Mouse (Mus musculus) heart, embryonic 11.5 days (tissue): ENCODE results near the gene Arhgef19. TPM values are rescaled to one million over a fixed set of nuclear protein-coding genes. Genes with fewer than 3 reads are reported as not detected.

ENCODE experiments used
- ATAC-seq: fragments of 200-750 bp; cut with Nextera tagmentation; replicated peaks from 2 replicates; pipeline ENCODE4 v1.8.0; 2017; ENCODE audit warnings: moderate library complexity; ENCODE audit not compliant: insufficient number of reproducible peaks, low FRiP score, low TSS enrichment
- H3K27ac ChIP-seq: fragments of 300-500 bp; sonication (generic); 2 replicates; pipeline ENCODE4 v1.5.1; 2014; ENCODE audit warnings: mild to moderate bottlenecking, low read depth, low read length
- H3K27me3 ChIP-seq: fragments of 300-500 bp; sonication (generic); 2 replicates; pipeline ENCODE4 v1.6.1; 2014; ENCODE audit warnings: mild to moderate bottlenecking, low read length, mixed read lengths; ENCODE audit not compliant: control insufficient read depth, insufficient read depth
- H3K36me3 ChIP-seq: fragments of 300-500 bp; sonication (generic); 2 replicates; pipeline ENCODE4 v1.6.1; 2014; ENCODE audit warnings: mild to moderate bottlenecking, low read length, moderate library complexity, mixed read lengths; ENCODE audit not compliant: control insufficient read depth, insufficient read depth
- H3K4me1 ChIP-seq: fragments of 300-500 bp; sonication (generic); 2 replicates; pipeline ENCODE4 v1.6.1; 2014; ENCODE audit warnings: low read length; ENCODE audit not compliant: control insufficient read depth, insufficient read depth
- H3K4me2 ChIP-seq: fragments of 300-500 bp; sonication (generic); 2 replicates; pipeline ENCODE4 v1.6.1; 2014; ENCODE audit warnings: mild to moderate bottlenecking, moderate library complexity
- H3K4me3 ChIP-seq: fragments of 300-500 bp; sonication (generic); 2 replicates; pipeline ENCODE4 v1.5.1; 2014; ENCODE audit warnings: low read depth, low read length
- H3K9ac ChIP-seq: fragments of 300-500 bp; sonication (generic); 2 replicates; pipeline ENCODE4 v1.6.1; 2014; ENCODE audit warnings: mild to moderate bottlenecking, low read depth, low read length, moderate library complexity
- H3K9me3 ChIP-seq: fragments of 300-500 bp; sonication (generic); replicated peaks from 2 replicates; pipeline ENCODE4 v1.6.1; 2016; ENCODE audit warnings: low read length; ENCODE audit not compliant: control insufficient read depth
- WGBS: fragments of 180-500 bp; shearing (Covaris S2); extraction: QIAGEN DNeasy Blood & Tissue Kit; methylation state at CpG from one replicate; pipeline ENCODE4 v1.1.7; 2014; ENCODE audit not compliant: insufficient replicate concordance; 5-methylcytosine and 5-hydroxymethylcytosine counted together
- polyA plus RNA-seq: library from polyadenylated mRNA; unstranded; fragments of >200 nt; fragmentation: Nextera tagmentation; extraction: Ambion mirVana; gene quantifications from 2 replicates; pipeline ENCODE4 v1.2.1, GENCODE M21; 2014

Arhgef19 gene
- polyA plus RNA-seq, 1 experiment from 2014 or later: 1.3 TPM

- no peaks in the 10 kb centered on the region for H3K36me3 ChIP-seq
- 9% methylated on average over 11 of the region's 11 CpGs for WGBS
- peaks cover 20% of the 10 kb centered on the region for H3K4me1 ChIP-seq
- no peak overlapping the region for H3K27ac ChIP-seq
- peak; percentile 1; the same call in 1 of the 2 replicates for ATAC-seq
- no peak overlapping the region for H3K9ac ChIP-seq
- peak overlapping the region; percentile 50; the same call in 1 of the 2 replicates for H3K4me3 ChIP-seq
- peaks cover 68% of the 10 kb centered on the region for H3K27me3 ChIP-seq
- no peaks in the 10 kb centered on the region for H3K9me3 ChIP-seq
- peak overlapping the region; percentile 73; the same call in 1 of the 2 replicates for H3K4me2 ChIP-seq
These were observed 9.3 kb downstream of the Arhgef19 start for GRCm38 (mm10) chr4:141248614-141248978.

- no peak overlapping the region for H3K9ac ChIP-seq
These were observed 10.1 kb downstream of the Arhgef19 start for GRCm38 (mm10) chr4:141249383-141249782.

DNA sequence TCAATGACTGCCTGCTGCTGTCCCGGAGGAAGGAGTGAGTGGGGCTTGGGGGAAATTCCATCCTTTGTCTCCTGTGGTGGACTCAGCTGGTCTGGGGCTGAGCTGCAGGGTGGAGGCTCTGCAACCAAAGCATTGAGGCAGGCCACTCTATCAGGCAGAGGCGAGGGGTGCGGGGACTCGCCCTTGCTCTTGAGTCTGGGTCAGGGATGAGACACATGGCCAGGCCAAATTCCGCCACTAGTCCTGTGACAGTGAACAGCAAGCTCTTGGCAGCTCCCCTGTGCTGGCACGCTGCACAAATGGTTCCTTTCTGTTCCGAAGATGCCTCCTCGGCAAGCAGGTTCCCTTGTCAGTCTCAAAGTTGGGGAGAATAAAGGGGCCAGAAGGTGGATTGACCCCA is 11.8 kb downstream of the Arhgef19 start:
- Histone ChIP-seq H3K4me3 (no peak overlapping the region), H3K27me3 (peaks cover 46% of the 10 kb centered on the region), H3K4me1 (peaks cover 16% of the 10 kb centered on the region), H3K36me3 (no peaks in the 10 kb centered on the region), H3K9ac (no peak overlapping the region), H3K9me3 (no peaks in the 10 kb centered on the region), H3K4me2 (no peak overlapping the region), H3K27ac (no peak overlapping the region)
- ATAC-seq: no peak
- 57% methylated on average over 8 of the region's 8 CpGs for WGBS

More at GRCm38 (mm10) chr4:141249383-141249782, 10.1 kb downstream of the Arhgef19 start:
- 75% methylated on average over 11 of the region's 11 CpGs for WGBS
- no peak overlapping the region for H3K4me2 ChIP-seq
- H3K4me3 ChIP-seq: no peak overlapping the region
- H3K4me1 ChIP-seq: peaks cover 20% of the 10 kb centered on the region
- H3K36me3 ChIP-seq: no peaks in the 10 kb centered on the region
- H3K27me3 ChIP-seq: peaks cover 62% of the 10 kb centered on the region
- ATAC-seq: no peak
- no peak overlapping the region for H3K27ac ChIP-seq
- H3K9me3 ChIP-seq: no peaks in the 10 kb centered on the region

DNA sequence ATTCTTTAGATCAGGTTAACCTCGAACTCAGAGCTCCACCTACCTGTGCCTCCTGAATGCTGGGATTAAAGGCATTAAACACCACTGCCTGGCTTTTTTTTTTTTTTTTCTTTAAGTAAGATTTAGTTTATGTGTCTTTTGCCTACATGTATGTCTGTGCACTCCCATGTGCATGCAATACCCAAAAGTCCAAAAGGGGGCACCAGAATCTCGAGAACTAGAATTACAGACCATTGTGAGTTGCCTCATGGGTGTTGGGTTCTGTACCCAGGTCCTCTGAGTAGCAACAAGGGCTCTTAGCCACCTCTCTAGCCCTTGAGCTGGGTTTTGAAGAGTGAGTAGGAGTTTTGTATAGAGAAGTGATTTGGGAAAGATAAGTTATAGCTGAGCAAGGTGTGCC is 13.3 kb downstream of the Arhgef19 start:
- WGBS: 63% methylated on average over 2 of the region's 2 CpGs
- Histone ChIP-seq H3K27ac (no peak overlapping the region), H3K9ac (no peak overlapping the region), H3K4me1 (peaks cover under 1% of the 10 kb centered on the region; the same call in 1 of the 2 replicates), H3K4me2 (no peak overlapping the region), H3K27me3 (peaks cover 30% of the 10 kb centered on the region), H3K4me3 (no peak overlapping the region), H3K36me3 (no peaks in the 10 kb centered on the region), H3K9me3 (no peaks in the 10 kb centered on the region)
- no peak for ATAC-seq

- H3K4me2 ChIP-seq: no peak overlapping the region
- H3K4me1 ChIP-seq: no peaks in the 10 kb centered on the region
- H3K36me3 ChIP-seq: no peaks in the 10 kb centered on the region
- H3K27ac ChIP-seq: no peak overlapping the region
- no peak for ATAC-seq
- H3K9me3 ChIP-seq: no peaks in the 10 kb centered on the region
- WGBS: 77% methylated on average over 16 of the region's 16 CpGs
- no peak overlapping the region for H3K4me3 ChIP-seq
- peaks cover 15% of the 10 kb centered on the region for H3K27me3 ChIP-seq
- no peak overlapping the region for H3K9ac ChIP-seq
These were observed 14.9 kb downstream of the Arhgef19 start for GRCm38 (mm10) chr4:141254234-141254633.

DNA sequence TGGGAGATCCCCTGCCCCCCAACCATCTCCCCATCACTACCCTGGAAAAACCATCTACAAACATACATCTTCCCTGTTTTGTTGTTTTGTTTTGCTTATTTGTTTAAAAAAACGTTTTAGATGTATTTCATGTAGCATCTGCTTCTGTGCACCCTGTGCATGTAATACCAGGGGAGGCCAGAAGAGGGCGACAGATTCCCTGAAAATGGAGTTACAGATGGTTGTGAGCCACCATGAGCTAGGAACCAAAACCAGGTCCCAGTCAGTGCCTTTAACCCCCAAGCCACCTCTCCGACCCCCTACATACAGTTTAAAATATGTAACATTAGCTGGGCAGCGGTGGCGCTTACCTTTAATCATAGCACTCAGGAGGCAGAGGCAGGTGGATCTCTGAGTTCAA is 18.1 kb downstream of the Arhgef19 start:
- no peaks in the 10 kb centered on the region for H3K4me1 ChIP-seq
- no peaks in the 10 kb centered on the region for H3K9me3 ChIP-seq
- ATAC-seq: no peak
- H3K27me3 ChIP-seq: 0 out of 2 replicates have a peak, but pooled peaks cover 2% of the 10 kb centered on the region
- 65% methylated on average over 5 of the region's 5 CpGs for WGBS
- H3K36me3 ChIP-seq: no peaks in the 10 kb centered on the region
- H3K4me2 ChIP-seq: no peak overlapping the region
- H3K27ac ChIP-seq: no peak overlapping the region
- no peak overlapping the region for H3K4me3 ChIP-seq
- no peak overlapping the region for H3K9ac ChIP-seq

GRCm38 (mm10) chr4:141259413-141259812 is 20.1 kb downstream of the Arhgef19 start:
- 73% methylated on average over 12 of the region's 12 CpGs for WGBS
- no peaks in the 10 kb centered on the region for H3K27me3 ChIP-seq
- H3K9me3 ChIP-seq: no peaks in the 10 kb centered on the region
- no peak overlapping the region for H3K9ac ChIP-seq
- no peaks in the 10 kb centered on the region for H3K36me3 ChIP-seq
- no peak for ATAC-seq
- H3K4me2 ChIP-seq: no peak overlapping the region
- H3K4me1 ChIP-seq: no peaks in the 10 kb centered on the region
- no peak overlapping the region for H3K27ac ChIP-seq
- H3K4me3 ChIP-seq: no peak overlapping the region

GRCm38 (mm10) chr4:141260007-141260723 is 20.9 kb downstream of the Arhgef19 start:
- Histone ChIP-seq H3K9ac (no peak overlapping the region), H3K36me3 (no peaks in the 10 kb centered on the region), H3K27ac (no peak overlapping the region), H3K27me3 (no peaks in the 10 kb centered on the region), H3K4me1 (no peaks in the 10 kb centered on the region), H3K4me3 (no peak overlapping the region), H3K9me3 (no peaks in the 10 kb centered on the region), H3K4me2 (peak overlapping the region; percentile 5)
- peak; percentile 29; the same call in 1 of the 2 replicates for ATAC-seq
- 53% methylated on average over 16 of the region's 16 CpGs for WGBS
